In genomic region chr1:131181642-131182527, GRCm38 (mm10) we compare ENCODE assay signal across 8 mouse cellular contexts. TPM values are rescaled to one million over a fixed set of nuclear protein-coding genes. Genes with fewer than 3 reads are reported as not detected.
A peak's percentile ranks its signal among the peaks of the same experiment; 100 is the strongest.
DNase-seq lines count a peak whose midpoint lies in the region; ATAC-seq lines count a peak whose summit lies in the region.

No protein-coding gene starts in this region.

- no peaks in the 10 kb centered on the region for H3K9me3 ChIP-seq in forebrain, embryonic 15.5 days
- H3K9me3 ChIP-seq in hindbrain, embryonic 12.5 days (replicated peaks): no peaks in the 10 kb centered on the region

- H3K9ac ChIP-seq in forebrain, embryonic 15.5 days (replicated peaks): no peak overlapping the region
- H3K9ac ChIP-seq in hindbrain, embryonic 12.5 days: no peak overlapping the region

- no peak overlapping the region for H3K4me2 ChIP-seq in forebrain, embryonic 15.5 days (replicated peaks)
- H3K4me2 ChIP-seq in hindbrain, embryonic 12.5 days (replicated peaks): no peak overlapping the region

- H3K27ac ChIP-seq in forebrain, embryonic 15.5 days (replicated peaks): no peak overlapping the region
- H3K27ac ChIP-seq in hindbrain, embryonic 12.5 days: no peak overlapping the region

- DNase-seq in MN1 (ENCODE audit: low spot score): peak; percentile 72
- peak; percentile 69 for DNase-seq in cerebellum, adult 11 months
- DNase-seq in layer of hippocampus, postnatal 14 days (ENCODE audit: low spot score in 2 of 2): peak; percentile 78 to 88
- peak; percentile 92 for DNase-seq in lung, postnatal 36 days
- peak; percentile 63 for DNase-seq in retina, postnatal 7 days (ENCODE audit: low read depth, low spot score)
- DNase-seq in urinary bladder, adult 18-20 months (ENCODE audit: low spot score in 2 of 2): peak; percentile 62 to 68

- H3K4me3 ChIP-seq in forebrain, embryonic 15.5 days: no peak overlapping the region
- no peak overlapping the region for H3K4me3 ChIP-seq in hindbrain, embryonic 12.5 days

- ATAC-seq in forebrain, embryonic 15.5 days (replicated peaks): peak; percentile 41
- peak; percentile 30; the same call in 1 of the 2 replicates for ATAC-seq in hindbrain, embryonic 12.5 days (ENCODE audit: low FRiP score)

- 64% methylated on average over 9 of the region's 9 CpGs for WGBS in forebrain, embryonic 15.5 days
- WGBS in hindbrain, embryonic 12.5 days: 72% methylated on average over 9 of the region's 9 CpGs

- peaks cover 27% of the 10 kb centered on the region for H3K36me3 ChIP-seq in forebrain, embryonic 15.5 days
- H3K36me3 ChIP-seq in hindbrain, embryonic 12.5 days: peaks cover 25% of the 10 kb centered on the region

- no peaks in the 10 kb centered on the region for H3K27me3 ChIP-seq in forebrain, embryonic 15.5 days
- no peaks in the 10 kb centered on the region for H3K27me3 ChIP-seq in hindbrain, embryonic 12.5 days

- H3K4me1 ChIP-seq in forebrain, embryonic 15.5 days: no peaks in the 10 kb centered on the region
- H3K4me1 ChIP-seq in hindbrain, embryonic 12.5 days: no peaks in the 10 kb centered on the region

RNA-seq across cellular contexts. Expression of gene Eif2d, which starts 28.9 kb away (rescaled TPM):
- 58.4 and 61.6 TPM in 2 replicates for polyA plus RNA-seq in forebrain, embryonic 15.5 days (2015; fragmentation: Nextera tagmentation; extraction: Ambion mirVana)
- polyA plus RNA-seq in hindbrain, embryonic 12.5 days (2016; fragmentation: Nextera tagmentation; extraction: Ambion mirVana): 53.1 and 55.5 TPM in 2 replicates
- 10 to 100 TPM; 38.8 to 39.2 TPM for total RNA-seq in layer of hippocampus, postnatal 14 days (2021)

RNA-seq across cellular contexts. Expression of gene Dyrk3, which starts 43.7 kb away (rescaled TPM):
- polyA plus RNA-seq in forebrain, embryonic 15.5 days (2015; fragmentation: Nextera tagmentation; extraction: Ambion mirVana): 17.9 and 20.8 TPM in 2 replicates
- polyA plus RNA-seq in hindbrain, embryonic 12.5 days (2016; fragmentation: Nextera tagmentation; extraction: Ambion mirVana): 14.1 and 14.3 TPM in 2 replicates
- total RNA-seq in layer of hippocampus, postnatal 14 days (2021): 10 to 100 TPM; 13.3 to 14.2 TPM
